Mouse (Mus musculus) c-Kit-positive CD71-negative TER-119-negative erythroid progenitor cells, embryonic 14.5 days (primary cell): ENCODE results near the gene Arih2.

Source experiments
- DNase-seq: peaks from one replicate; pipeline ENCODE4 v3.0.0-alpha.2; 2013; ENCODE audit warnings: low read depth

The Arih2 gene

GRCm38 (mm10) chr9:108579344-108579690, 69.9 kb downstream of the Arih2 start:
- DNase-seq = no peak

DNA sequence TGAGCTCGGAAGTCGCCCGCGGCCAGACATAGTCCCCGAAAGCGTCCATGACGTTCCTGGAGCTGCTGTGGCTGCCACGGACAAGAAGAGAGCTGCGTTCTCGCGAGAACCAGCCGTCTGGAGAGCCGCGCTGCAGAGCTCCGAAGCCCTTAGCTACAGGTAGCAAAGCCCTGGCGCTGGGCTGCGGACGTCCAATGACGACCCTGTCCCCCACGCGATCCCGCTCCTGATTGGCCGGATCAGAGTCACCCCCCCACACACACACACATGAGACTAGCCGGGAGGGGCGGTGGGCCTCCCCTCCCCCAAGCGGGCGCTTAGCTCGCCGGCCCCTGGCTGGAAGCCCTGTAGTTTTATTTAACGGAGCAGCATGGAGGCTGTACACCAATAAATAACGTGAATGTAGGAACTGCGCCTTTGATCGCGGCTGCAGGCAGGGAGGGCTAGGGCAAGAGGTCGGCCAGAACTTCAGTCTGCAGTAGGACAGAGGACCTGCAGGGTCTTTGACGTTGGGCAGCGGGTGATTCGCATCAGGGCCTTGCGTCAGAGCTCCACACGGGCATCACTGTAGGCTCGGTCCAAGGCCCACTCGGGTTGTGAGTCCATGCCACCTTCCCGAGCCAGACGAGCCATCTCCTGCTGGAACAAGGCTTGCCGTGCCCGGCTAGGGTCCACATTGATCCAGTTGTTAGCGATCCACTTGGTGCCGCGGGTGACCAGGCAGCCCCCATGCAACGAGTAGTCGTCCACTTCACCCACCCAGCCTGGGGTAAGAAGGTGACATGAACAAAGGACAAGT, 70.4 kb downstream of the Arih2 start, which contains the start of gene Wdr6:
Wdr6 (minus strand) TSS at position 195 of the 799 bp plus-strand sequence.
- DNase-seq = peak; percentile 82

DNA sequence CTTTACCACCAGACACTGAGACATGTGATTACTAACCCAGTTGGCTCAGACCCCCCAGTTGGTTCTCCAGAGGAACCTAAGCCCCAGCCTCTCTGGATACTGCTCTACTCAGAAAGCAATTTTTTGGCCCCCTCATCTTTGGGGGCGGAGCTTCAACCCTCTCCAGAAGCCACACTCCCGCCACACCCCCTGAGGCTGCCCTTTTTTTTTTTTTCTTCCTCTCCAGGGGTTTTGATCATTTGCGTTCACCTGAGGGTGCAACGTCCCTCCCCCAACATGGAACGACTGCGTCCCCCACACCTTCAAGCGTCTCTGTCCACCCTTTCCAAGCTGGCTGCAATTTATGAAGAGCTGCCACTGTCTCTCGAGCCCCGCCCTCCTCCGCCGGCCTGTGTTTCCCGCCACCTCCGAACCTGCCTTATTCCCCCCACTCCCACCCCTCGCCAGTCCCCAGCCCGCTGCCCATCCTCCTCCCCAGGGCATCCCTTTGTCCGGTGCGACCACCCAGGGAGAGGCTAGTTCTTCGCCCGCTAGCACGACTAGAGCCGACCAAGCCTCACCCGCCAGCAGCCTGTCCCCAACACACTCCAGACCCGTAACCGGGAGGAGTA, 71.1 kb downstream of the Arih2 start:
- no peak for DNase-seq

DNA sequence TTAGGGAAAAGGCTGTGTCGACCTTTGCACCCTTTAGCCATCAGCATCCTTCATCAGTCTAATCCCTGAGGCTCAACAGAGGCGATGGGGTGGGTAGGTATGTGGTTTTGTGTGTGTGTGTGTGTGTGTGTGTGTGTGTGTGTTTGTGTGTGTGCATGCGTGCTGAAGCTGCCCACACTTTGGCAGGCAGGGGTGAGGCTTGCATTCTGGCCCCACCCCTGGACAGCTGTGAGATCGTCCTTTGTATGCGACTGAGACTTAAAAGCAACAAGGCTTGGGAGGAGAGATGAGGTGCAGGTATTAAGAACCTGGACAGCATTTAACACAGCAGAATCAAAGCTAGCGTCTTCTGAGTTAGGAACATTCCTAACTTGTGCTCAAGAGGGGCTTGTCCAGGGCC, 72.2 kb downstream of the Arih2 start:
- no peak for DNase-seq

DNA sequence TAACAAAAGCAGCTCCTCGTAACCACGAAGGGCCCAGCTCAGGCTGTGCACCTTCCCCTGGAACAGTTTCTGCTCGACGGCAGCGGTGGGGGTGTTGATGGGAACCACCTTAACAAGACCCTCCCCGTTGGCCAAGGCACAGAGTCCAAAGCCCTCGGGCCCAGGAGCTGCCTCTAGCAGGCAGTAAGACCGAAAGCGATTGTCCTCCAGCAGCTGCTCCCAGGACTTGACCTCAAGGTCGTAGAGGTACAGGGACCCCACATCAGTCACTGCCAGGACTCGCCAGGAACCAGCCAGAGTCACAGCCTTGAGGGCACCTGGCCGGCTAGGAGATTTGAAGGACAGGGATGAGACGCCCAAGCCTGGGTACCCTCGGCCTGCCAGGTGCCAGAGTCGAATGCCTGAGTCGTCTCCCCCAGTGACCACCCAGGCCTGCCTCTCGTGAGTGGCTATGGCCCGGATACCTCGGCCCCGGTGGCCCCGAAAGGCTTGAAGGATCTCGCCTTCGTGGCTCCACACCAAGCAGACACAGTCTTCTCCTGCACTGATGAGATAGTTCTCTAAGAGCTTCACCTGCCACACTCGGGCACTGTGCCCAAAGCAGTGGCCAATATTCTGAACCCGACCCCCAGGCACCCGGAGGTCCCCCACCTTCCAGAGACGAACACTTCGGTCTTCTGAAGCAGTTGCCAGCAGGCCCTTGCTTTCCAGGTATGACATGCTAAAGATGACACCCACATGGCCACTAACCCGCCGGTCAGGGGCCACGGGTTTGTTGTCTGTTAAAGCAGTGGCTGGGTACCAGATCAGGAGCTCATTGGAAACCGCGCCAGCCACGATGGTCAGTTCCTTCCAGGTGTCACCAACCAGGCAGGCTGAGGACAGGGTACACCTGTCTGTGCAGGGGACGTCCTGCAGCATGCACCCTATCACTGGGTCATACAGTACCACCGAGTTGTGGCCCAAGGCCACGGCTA, 73.6 kb downstream of the Arih2 start:
- DNase-seq = no peak

GRCm38 (mm10) chr9:108574921-108575320, 74.3 kb downstream of the Arih2 start:
- no peak for DNase-seq

- DNase-seq = no peak
Measured at GRCm38 (mm10) chr9:108573774-108574690, 75.2 kb downstream of the Arih2 start.

DNA sequence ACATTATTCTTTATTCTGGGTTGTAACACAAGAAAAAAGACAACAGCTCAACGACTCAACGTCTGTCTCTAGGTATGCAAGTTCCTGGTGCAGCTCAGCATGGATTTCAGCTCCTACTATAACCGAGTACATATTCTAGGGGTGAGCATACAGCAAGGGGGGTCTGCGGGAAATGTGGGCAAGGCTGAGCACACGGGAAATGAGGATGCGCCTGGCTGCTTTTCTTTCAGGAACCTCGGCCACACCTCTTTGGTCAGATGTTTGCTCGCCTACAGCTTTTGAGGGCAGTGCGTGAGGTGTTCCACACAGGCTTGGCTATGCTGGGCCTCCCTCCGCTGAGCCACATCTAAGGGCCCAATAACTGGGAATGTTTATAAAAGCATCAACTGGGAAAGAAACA, 76.9 kb downstream of the Arih2 start:
- DNase-seq = no peak

- DNase-seq = no peak
Measured at GRCm38 (mm10) chr9:108571401-108571973, 77.7 kb downstream of the Arih2 start.

DNA sequence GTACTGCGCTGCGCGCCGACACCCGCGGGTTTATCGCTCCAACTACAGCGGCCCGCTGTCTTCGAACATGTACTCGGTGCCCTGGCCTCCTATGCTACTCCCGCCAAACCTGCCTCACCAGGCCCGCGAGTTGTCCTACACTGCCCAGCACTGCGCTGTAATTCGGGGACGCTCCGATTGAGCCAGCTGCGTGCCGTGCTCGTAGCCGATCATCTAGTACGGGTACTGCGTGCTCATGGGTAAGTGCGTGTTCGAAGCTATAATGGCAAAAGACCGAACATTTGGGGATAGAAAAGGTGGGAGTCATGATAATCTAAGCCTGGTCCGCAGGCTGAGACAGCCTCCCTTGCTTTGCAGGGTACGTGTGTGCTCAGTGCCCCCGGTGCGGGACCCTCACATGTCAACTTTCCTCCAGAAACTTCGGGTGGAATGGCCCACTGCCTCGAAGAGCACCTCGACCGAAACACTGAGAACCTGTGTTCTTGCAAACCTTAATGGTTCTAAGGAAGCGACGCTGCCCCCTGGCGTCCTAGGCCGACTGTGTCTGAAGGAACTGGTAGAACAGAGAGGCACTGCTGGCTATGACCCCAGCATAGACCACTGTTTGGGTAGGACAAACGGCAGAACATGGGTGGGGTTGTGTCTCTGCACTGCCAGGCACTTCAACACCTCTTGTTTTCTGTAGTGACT, 78.8 kb downstream of the Arih2 start:
- peak; percentile 89 for DNase-seq

DNA sequence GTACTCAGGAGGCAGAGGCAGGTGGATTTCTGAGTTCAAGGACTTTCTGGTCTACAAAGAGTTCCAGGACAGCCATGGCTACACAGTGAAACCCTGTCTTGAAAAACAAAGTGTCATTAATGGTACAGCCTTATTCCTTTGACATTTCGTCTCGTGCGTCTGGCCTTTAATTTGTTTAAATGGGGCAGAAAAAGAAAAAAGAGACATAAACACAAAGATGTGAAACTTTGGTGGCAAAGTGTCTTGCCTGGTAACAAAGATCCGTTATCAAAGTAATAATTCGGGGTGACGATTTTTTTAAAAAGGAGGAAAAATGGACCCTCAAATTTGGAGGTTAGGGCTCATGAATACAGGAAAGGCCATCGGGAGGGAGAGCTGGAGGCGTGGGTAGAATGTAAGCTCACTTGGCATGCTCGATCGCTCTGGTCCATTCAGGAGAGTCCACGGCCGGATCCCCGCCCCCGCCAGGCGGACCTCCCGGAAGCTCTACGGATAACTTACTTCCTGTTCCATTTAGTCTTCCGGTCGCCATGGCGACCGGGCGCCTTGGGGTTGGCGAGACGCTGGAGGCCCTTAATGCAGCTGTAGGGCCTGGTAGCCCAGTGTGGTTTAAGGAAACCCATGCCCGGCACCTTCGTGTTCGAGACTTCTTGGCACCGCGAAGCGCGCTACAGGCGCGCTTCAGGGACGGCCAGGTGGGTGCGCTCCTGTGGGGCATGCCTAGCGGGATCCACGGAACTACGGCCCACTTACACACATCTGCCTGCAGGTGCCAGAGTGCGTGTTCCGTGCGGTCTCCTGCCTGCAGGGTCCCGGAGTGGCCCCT, 79.6 kb downstream of the Arih2 start, which contains the start of gene Dalrd3:
Dalrd3 (plus strand) TSS at position 506 of the 826 bp plus-strand sequence.
- DNase-seq = peak; percentile 92

- no peak for DNase-seq
Measured at GRCm38 (mm10) chr9:108568511-108568921, 80.7 kb downstream of the Arih2 start.

DNA sequence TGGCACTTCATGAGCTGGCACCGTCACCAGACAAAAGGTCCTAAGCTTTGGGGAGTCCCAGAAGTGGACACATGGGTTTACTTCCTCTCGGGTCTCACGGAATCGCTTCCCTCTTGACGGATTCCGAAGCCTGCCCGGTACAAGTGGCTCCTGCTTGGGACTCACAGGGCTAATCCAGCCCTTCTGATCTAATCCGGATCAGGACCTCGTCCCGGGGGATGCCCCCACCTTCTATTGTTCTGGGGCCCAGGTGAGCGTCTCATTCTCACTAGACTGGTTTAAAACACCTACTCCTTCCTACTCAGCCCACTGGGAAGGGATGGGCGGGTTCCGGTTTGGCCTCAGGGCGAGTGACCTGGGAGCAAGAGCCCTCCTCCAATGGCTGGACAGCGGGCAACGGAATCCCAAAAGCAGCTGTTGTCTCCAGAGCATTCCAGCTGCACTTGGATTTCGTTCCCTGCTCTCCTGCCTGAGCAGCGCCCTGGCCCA, 81.2 kb downstream of the Arih2 start:
- DNase-seq = no peak

DNA sequence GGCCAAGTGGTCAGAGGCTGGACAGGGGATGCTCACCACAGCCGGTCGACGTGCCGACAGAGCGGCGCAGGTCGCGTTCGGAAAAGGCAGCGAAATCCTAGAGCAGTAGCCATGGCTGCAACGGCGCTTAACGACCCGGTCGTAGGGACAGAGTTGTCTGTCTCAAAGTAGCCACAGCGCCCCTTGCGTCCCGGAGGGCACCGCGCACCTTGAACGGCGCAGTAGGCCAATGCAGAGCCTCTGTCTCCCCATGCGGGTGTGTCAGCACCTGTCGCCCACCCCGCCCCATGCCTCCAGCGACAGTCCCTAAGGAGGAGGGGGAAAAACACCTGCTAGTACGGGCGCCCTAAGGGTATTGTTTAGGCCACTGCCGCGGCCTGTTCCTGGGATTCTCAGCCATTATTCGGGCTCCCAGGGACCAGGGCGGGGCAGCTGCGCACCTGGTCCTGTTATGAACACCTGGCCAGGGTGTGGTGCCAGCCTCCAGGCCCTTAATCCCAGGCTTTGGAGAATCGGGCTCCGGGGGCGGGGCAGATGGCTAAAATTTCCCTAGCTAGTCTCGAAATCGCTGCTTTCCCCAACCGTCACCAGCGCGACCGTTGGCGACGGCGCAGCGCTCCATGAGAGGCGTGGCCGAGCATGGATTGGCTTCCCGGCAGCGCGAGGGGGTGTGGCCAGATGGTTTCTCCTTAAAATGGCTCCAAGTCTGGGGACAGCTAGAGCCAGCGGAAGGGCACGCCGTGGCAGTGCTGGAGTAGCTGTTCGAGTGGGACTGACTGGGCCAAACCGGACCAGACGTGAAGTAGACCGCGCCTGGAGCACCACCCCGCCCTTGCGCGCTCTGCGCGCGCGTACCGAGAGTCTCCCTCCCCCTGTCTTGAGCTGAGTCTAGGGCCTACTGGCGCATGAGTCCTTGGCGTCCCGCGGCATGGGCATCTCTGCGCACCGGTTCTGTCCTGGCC, 82.1 kb downstream of the Arih2 start, which contains the start of gene Ndufaf3:
Ndufaf3 (minus strand) TSS at position 620 of the 962 bp plus-strand sequence.
- peak; percentile 92 for DNase-seq

GRCm38 (mm10) chr9:108565881-108566814, 83.0 kb downstream of the Arih2 start:
- no peak for DNase-seq

- DNase-seq = no peak
Measured at GRCm38 (mm10) chr9:108564131-108564530, 85.1 kb downstream of the Arih2 start.

GRCm38 (mm10) chr9:108563671-108564070, 85.5 kb downstream of the Arih2 start:
- no peak for DNase-seq
